Mouse (Mus musculus) MEL (cell line): ENCODE data around the gene Hrh2. TPM values are rescaled to one million over a fixed set of nuclear protein-coding genes. Genes with fewer than 3 reads are reported as not detected.

Source experiments
- DNase-seq: peaks from one replicate; pipeline ENCODE4 v3.0.0; 2011; ENCODE audit warnings: low read depth, low spot score
- H3K27ac ChIP-seq: 2 replicates; pipeline ENCODE4 v1.5.1; 2012; ENCODE audit warnings: low read depth, mild to moderate bottlenecking, control low read depth, low read length, moderate library complexity; ENCODE audit not compliant: control insufficient read depth
- H3K27me3 ChIP-seq, 2 experiments: fragments of 150-350 bp in 1 of 2; sonication (generic) in 1 of 2; 2 replicates each; pipeline ENCODE4 v1.6.1; 2012; ENCODE audit warnings: low read length in 2 of 2, mild to moderate bottlenecking in 2 of 2, improper control_type of control experiment in 1 of 2, moderate library complexity in 1 of 2; ENCODE audit not compliant: insufficient read depth in 2 of 2, control insufficient read depth in 1 of 2
- H3K36me3 ChIP-seq, 2 experiments: 2 replicates each; pipeline ENCODE4 v1.6.1; 2012 to 2014; ENCODE audit warnings: low read length in 2 of 2, improper control_type of control experiment in 1 of 2, inconsistent platforms in 1 of 2, mild to moderate bottlenecking in 1 of 2; ENCODE audit not compliant: insufficient read depth in 2 of 2, control insufficient read depth in 1 of 2
- H3K4me1 ChIP-seq, 2 experiments: fragments of 150-350 bp in 1 of 2; sonication (generic) in 1 of 2; 2 replicates each; pipeline ENCODE4 v1.6.1; 2012; ENCODE audit warnings: low read length in 2 of 2, improper control_type of control experiment in 1 of 2, mild to moderate bottlenecking in 1 of 2; ENCODE audit not compliant: insufficient read depth in 2 of 2, control insufficient read depth in 1 of 2
- H3K4me3 ChIP-seq, 2 experiments: fragments of 150-350 bp in 1 of 2; sonication (generic) in 1 of 2; 2 replicates each; pipeline ENCODE4 v1.5.1; 2012; ENCODE audit warnings: low read depth in 2 of 2, low read length in 2 of 2, mild to moderate bottlenecking in 2 of 2, moderate library complexity in 2 of 2, control low read depth in 1 of 2, improper control_type of control experiment in 1 of 2; ENCODE audit not compliant: control insufficient read depth in 1 of 2, insufficient read depth in 1 of 2
- H3K79me2 ChIP-seq: 2 replicates; pipeline ENCODE4 v1.6.1; 2012; ENCODE audit warnings: mild to moderate bottlenecking, low read length, moderate library complexity; ENCODE audit not compliant: control insufficient read depth, poor library complexity, insufficient read depth
- H3K9ac ChIP-seq: 2 replicates; pipeline ENCODE4 v1.6.1; 2012; ENCODE audit warnings: low read depth, mild to moderate bottlenecking, control low read depth, low read length, moderate library complexity; ENCODE audit not compliant: control insufficient read depth, poor library complexity, severe bottlenecking
- H3K9me3 ChIP-seq: fragments of 150-350 bp; sonication (generic); replicated peaks from 2 replicates; pipeline ENCODE4 v1.6.1; 2012; ENCODE audit warnings: mild to moderate bottlenecking, low read length, improper control_type of control experiment, moderate library complexity; ENCODE audit not compliant: insufficient read depth
- CHD1 ChIP-seq: IDR thresholded peaks from 2 replicates; pipeline ENCODE4 v1.6.1; 2012; ENCODE audit warnings: low read depth, mild to moderate bottlenecking, inconsistent platforms, low read length, improper control_type of control experiment
- CHD2 ChIP-seq: IDR thresholded peaks from 2 replicates; pipeline ENCODE4 v1.6.1; 2011; ENCODE audit warnings: low read length, improper control_type of control experiment
- CTCF ChIP-seq, 3 experiments: IDR thresholded peaks in 2 of 3; conservative IDR thresholded peaks in 1 of 3; 2 replicates each; pipeline ENCODE4 v1.5.1; 2011 to 2012; ENCODE audit warnings: low read length in 3 of 3, low read depth in 2 of 3, mild to moderate bottlenecking in 2 of 3, improper control_type of control experiment in 1 of 3, inconsistent platforms in 1 of 3, mixed read lengths in 1 of 3, moderate library complexity in 1 of 3; ENCODE audit not compliant: control insufficient read depth in 1 of 3, insufficient read depth in 1 of 3, poor library complexity in 1 of 3, severe bottlenecking in 1 of 3
- E2F4 ChIP-seq: IDR thresholded peaks from 2 replicates; pipeline ENCODE4 v1.6.1; 2011; ENCODE audit warnings: low read depth, low read length, improper control_type of control experiment, borderline replicate concordance
- ELF1 ChIP-seq: IDR thresholded peaks from 2 replicates; pipeline ENCODE4 v1.6.1; 2014; ENCODE audit warnings: low read depth, mild to moderate bottlenecking, inconsistent platforms, low read length, improper control_type of control experiment, moderate library complexity
- EP300 ChIP-seq, 2 experiments: IDR thresholded peaks; 2 replicates each; pipeline ENCODE4 v1.6.1; 2011; ENCODE audit warnings: improper control_type of control experiment in 2 of 2, low read length in 2 of 2, low read depth in 1 of 2, mild to moderate bottlenecking in 1 of 2
- ETS1 ChIP-seq: IDR thresholded peaks from 2 replicates; pipeline ENCODE4 v1.6.1; 2012; ENCODE audit warnings: low read depth, mild to moderate bottlenecking, inconsistent platforms, low read length, improper control_type of control experiment, moderate library complexity
- GABPA ChIP-seq: IDR thresholded peaks from 2 replicates; pipeline ENCODE4 v1.6.1; 2012; ENCODE audit warnings: low read depth, mild to moderate bottlenecking, inconsistent platforms, low read length, improper control_type of control experiment, moderate library complexity
- GATA1 ChIP-seq: IDR thresholded peaks from 2 replicates; pipeline ENCODE4 v1.6.1; 2011; ENCODE audit warnings: low read depth, low read length, improper control_type of control experiment
- HCFC1 ChIP-seq: IDR thresholded peaks from 2 replicates; pipeline ENCODE4 v1.6.1; 2012; ENCODE audit warnings: low read depth, mild to moderate bottlenecking, inconsistent platforms, low read length, improper control_type of control experiment, moderate library complexity
- JUND ChIP-seq: IDR thresholded peaks from 2 replicates; pipeline ENCODE4 v1.6.1; 2011; ENCODE audit warnings: low read depth, mild to moderate bottlenecking, improper control_type of control experiment, low read length
- KAT2A ChIP-seq: conservative IDR thresholded peaks from 2 replicates; pipeline ENCODE4 v1.6.1; 2012; ENCODE audit warnings: low read depth, low read length, improper control_type of control experiment, inconsistent platforms
- MAFK ChIP-seq: IDR thresholded peaks from 2 replicates; pipeline ENCODE4 v1.6.1; 2011; ENCODE audit warnings: low read depth, mild to moderate bottlenecking, low read length, improper control_type of control experiment, borderline replicate concordance
- MAX ChIP-seq: IDR thresholded peaks from 2 replicates; pipeline ENCODE4 v1.6.1; 2011; ENCODE audit warnings: low read length, improper control_type of control experiment
- MAZ ChIP-seq: IDR thresholded peaks from 2 replicates; pipeline ENCODE4 v1.6.1; 2012; ENCODE audit warnings: low read depth, mild to moderate bottlenecking, inconsistent platforms, low read length, improper control_type of control experiment
- MEF2A ChIP-seq: IDR thresholded peaks from 2 replicates; pipeline ENCODE4 v1.6.1; 2014; ENCODE audit warnings: low read depth, mild to moderate bottlenecking, inconsistent platforms, low read length, improper control_type of control experiment; ENCODE audit not compliant: poor library complexity, insufficient replicate concordance, severe bottlenecking; ENCODE audit errors: extremely low read depth
- MXI1 ChIP-seq: IDR thresholded peaks from 2 replicates; pipeline ENCODE4 v1.6.1; 2011; ENCODE audit warnings: mild to moderate bottlenecking, low read depth, low read length, improper control_type of control experiment
- MYB ChIP-seq: IDR thresholded peaks from 2 replicates; pipeline ENCODE4 v1.6.1; 2011; ENCODE audit warnings: mild to moderate bottlenecking, low read depth, low read length, improper control_type of control experiment
- MYC ChIP-seq: IDR thresholded peaks from 2 replicates; pipeline ENCODE4 v1.6.1; 2011; ENCODE audit warnings: low read depth, mild to moderate bottlenecking, low read length, improper control_type of control experiment, moderate library complexity
- NELFE ChIP-seq: IDR thresholded peaks from 2 replicates; pipeline ENCODE4 v1.6.1; 2011; ENCODE audit warnings: low read depth, low read length, improper control_type of control experiment
- NRF1 ChIP-seq: IDR thresholded peaks from 2 replicates; pipeline ENCODE4 v1.6.1; 2014; ENCODE audit warnings: low read depth, mild to moderate bottlenecking, inconsistent platforms, low read length, improper control_type of control experiment, moderate library complexity; ENCODE audit not compliant: poor library complexity, insufficient read depth, severe bottlenecking
- POLR2A ChIP-seq, 2 experiments: IDR thresholded peaks; 2 replicates each; pipeline ENCODE4 v1.6.1; 2011 to 2012; ENCODE audit warnings: low read length in 2 of 2, mild to moderate bottlenecking in 2 of 2, control low read depth in 1 of 2, improper control_type of control experiment in 1 of 2, low read depth in 1 of 2, moderate library complexity in 1 of 2; ENCODE audit not compliant: control insufficient read depth in 1 of 2, insufficient read depth in 1 of 2, poor library complexity in 1 of 2
- RCOR1 ChIP-seq: IDR thresholded peaks from 2 replicates; pipeline ENCODE4 v1.6.1; 2012; ENCODE audit warnings: low read depth, mild to moderate bottlenecking, inconsistent platforms, low read length, improper control_type of control experiment
- SIN3A ChIP-seq: IDR thresholded peaks from 2 replicates; pipeline ENCODE4 v1.6.1; 2012; ENCODE audit warnings: low read length, improper control_type of control experiment, inconsistent platforms
- TAL1 ChIP-seq: IDR thresholded peaks from 2 replicates; pipeline ENCODE4 v1.6.1; 2012; ENCODE audit warnings: mild to moderate bottlenecking, inconsistent platforms, low read length, moderate library complexity, mixed read lengths
- TBP ChIP-seq: IDR thresholded peaks from 2 replicates; pipeline ENCODE4 v1.8.0; 2011; ENCODE audit warnings: low read depth, low read length, improper control_type of control experiment
- TCF12 ChIP-seq: IDR thresholded peaks from 2 replicates; pipeline ENCODE4 v1.6.1; 2014; ENCODE audit warnings: low read depth, mild to moderate bottlenecking, inconsistent platforms, low read length, improper control_type of control experiment, moderate library complexity
- UBTF ChIP-seq: IDR thresholded peaks from 2 replicates; pipeline ENCODE4 v1.6.1; 2012; ENCODE audit warnings: low read depth, mild to moderate bottlenecking, inconsistent platforms, low read length, improper control_type of control experiment, moderate library complexity, borderline replicate concordance; ENCODE audit not compliant: insufficient read depth
- ZC3H11A ChIP-seq: IDR thresholded peaks from 2 replicates; pipeline ENCODE4 v1.6.1; 2012; ENCODE audit warnings: low read depth, mild to moderate bottlenecking, inconsistent platforms, low read length, improper control_type of control experiment
- ZMIZ1 ChIP-seq: IDR thresholded peaks from 2 replicates; pipeline ENCODE4 v1.6.1; 2012; ENCODE audit warnings: low read depth, mild to moderate bottlenecking, inconsistent platforms, low read length, improper control_type of control experiment, moderate library complexity
- ZNF384 ChIP-seq: IDR thresholded peaks from 2 replicates; pipeline ENCODE4 v1.6.1; 2012; ENCODE audit warnings: low read depth, mild to moderate bottlenecking, inconsistent platforms, low read length, improper control_type of control experiment
- polyA plus RNA-seq, 2 experiments: library from polyadenylated mRNA; stranded (reverse) in 1 of 2; unstranded in 1 of 2; fragments of >175 nt in 1 of 2; fragments of >200 nt in 1 of 2; gene quantifications; 2 replicates each; pipeline versions ENCODE4 v1.2.1 to v1.2.4; 2012; ENCODE audit warnings: low replicate concordance in 2 of 2, low read depth in 1 of 2; ENCODE audit not compliant: insufficient read length in 2 of 2, insufficient read depth in 1 of 2, missing spikeins in 1 of 2
- total RNA-seq: library from RNA; depleted of rRNA; stranded (reverse); fragments of 300-350 nt; gene quantifications from 2 replicates; pipeline ENCODE4 v1.2.3, GENCODE M21; 2012

Gene Hrh2
- total and polyA plus RNA-seq, 3 experiments, result 0.07 TPM; not detected in 2

- no peaks in the 10 kb centered on the region for H3K79me2 ChIP-seq
- no peak overlapping the region for H3K9ac ChIP-seq
- no peaks in the 10 kb centered on the region for H3K9me3 ChIP-seq
- H3K4me1 ChIP-seq, result peaks cover 9 to 43% of the 10 kb centered on the region in 2 experiments; a peak in 3 of 4 replicates
- no peak overlapping the region for H3K27ac ChIP-seq
- peaks cover 0 to 20% of the 10 kb centered on the region in 2 experiments; a peak in 2 of 4 replicates for H3K36me3 ChIP-seq
- H3K27me3 ChIP-seq, result no peaks in the 10 kb centered on the region
- DNase-seq, result peak; percentile 68
- H3K4me3 ChIP-seq, result no peak overlapping the region
- TF ChIP-seq MYC (no peak), POLR2A (IDR thresholded peaks at IDR 0.05; ENCODE audit: control insufficient read depth in 1 of 2, insufficient read depth in 1 of 2, low read depth in 1 of 2, low read length in 2 of 2, poor library complexity in 1 of 2) (no peak), MAFK (no peak), ZNF384 (peak; percentile 81), NELFE (no peak), ZMIZ1 (no peak), TAL1 (peak; percentile 79), GATA1 (0 out of 2 replicates have a peak, but pooled peaks have one; percentile 45), ELF1 (0 out of 2 replicates have a peak, but pooled peaks have one; percentile 11), JUND (no peak), MEF2A (peak; percentile 43; the same call in 1 of the 2 replicates), RCOR1 (peak; percentile 54; the same call in 1 of the 2 replicates), SIN3A (peak; percentile 54), ETS1 (peak; percentile 80), TCF12 (peak; percentile 74), MXI1 (no peak), EP300 (IDR thresholded peaks at IDR 0.05; ENCODE audit: low read depth in 1 of 2, low read length in 2 of 2) (peak; percentile 64 to 83)
- TF ChIP-seq, all 39 proteins: peak for 10
Observed at GRCm38 (mm10) chr13:54188190-54188706, 3.7 kb upstream of the Hrh2 start.

DNA sequence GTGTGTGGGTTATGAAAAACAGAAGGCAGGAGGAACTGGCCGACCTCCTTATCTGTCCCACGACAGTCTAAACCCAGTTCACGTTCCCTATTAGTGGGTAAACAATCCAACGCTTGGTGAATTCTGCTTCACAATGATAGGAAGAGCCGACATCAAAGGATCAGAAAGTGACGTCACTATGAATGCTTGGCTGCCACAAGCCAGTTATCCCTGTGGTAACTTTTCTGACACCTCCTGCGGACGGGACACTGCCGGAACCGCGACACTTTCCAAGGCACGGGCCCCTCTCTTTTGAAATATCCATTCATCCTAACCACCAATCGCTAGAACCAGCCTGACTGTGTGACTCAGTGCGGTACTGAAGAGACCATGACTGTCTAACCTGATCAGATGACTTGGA, 2.0 kb upstream of the Hrh2 start:
- Histone ChIP-seq H3K79me2 (no peaks in the 10 kb centered on the region), H3K27ac (no peak overlapping the region), H3K4me1 (peaks cover 9 to 47% of the 10 kb centered on the region in 2 experiments; a peak in 3 of 4 replicates), H3K9me3 (no peaks in the 10 kb centered on the region), H3K4me3 (no peak overlapping the region), H3K9ac (no peak overlapping the region), H3K27me3 (no peaks in the 10 kb centered on the region), H3K36me3 (peaks cover 0 to 20% of the 10 kb centered on the region in 2 experiments; a peak in 2 of 4 replicates)
- DNase-seq, result peak; percentile 73
- TF ChIP-seq RCOR1, result no peak
- TF ChIP-seq TBP, result no peak
- TF ChIP-seq UBTF, result no peak
- no peak for TF ChIP-seq MEF2A
- TF ChIP-seq TCF12, result no peak
- no peak for TF ChIP-seq MAX
- no peak for TF ChIP-seq ZC3H11A
- no peak for TF ChIP-seq ZMIZ1
- no peak for TF ChIP-seq KAT2A
- no peak for TF ChIP-seq MAZ
- no peak for TF ChIP-seq CHD1
- 0 out of 2 replicates have a peak, but pooled peaks have one; percentile 33 for TF ChIP-seq ETS1
- no peak for TF ChIP-seq MYB
- no peak for TF ChIP-seq E2F4
- TF ChIP-seq NRF1, result no peak
- no peak for TF ChIP-seq MXI1
- TF ChIP-seq NELFE, result no peak
- TF ChIP-seq CTCF (IDR thresholded peaks at IDR 0.05 in 2 of 3, conservative IDR thresholded peaks at IDR 0.05 in 1 of 3; ENCODE audit: control insufficient read depth in 1 of 3, insufficient read depth in 1 of 3, low read depth in 2 of 3, low read length in 3 of 3, poor library complexity in 1 of 3, severe bottlenecking in 1 of 3), result no peak
- no peak for TF ChIP-seq CHD2
- TF ChIP-seq GABPA, result no peak
- no peak for TF ChIP-seq HCFC1
